11 mouse cellular contexts compared by ENCODE assay signal in genomic region chr7:145208006-145208405, GRCm38 (mm10). TPM values are rescaled to one million over a fixed set of nuclear protein-coding genes. Genes with fewer than 3 reads are reported as not detected.
DNase-seq lines count a peak whose midpoint lies in the region; ATAC-seq and TF ChIP-seq lines count a peak whose summit lies in the region.
"Had no signal": no experiment of that assay in that cellular context is flagged by ENCODE, and none has a peak within 500 bp of the region (broad histone marks: within the 10 kb centered on the region; RNA-seq: fewer than 3 reads in every experiment).

Gene 1810010D01Rik, minus strand, starts transcription at chr7:145208119.

- no peaks in the 10 kb centered on the region for H3K27me3 ChIP-seq in heart, postnatal 0 days (ENCODE audit: control insufficient read depth, insufficient read depth, low read length)
- no peaks in the 10 kb centered on the region for H3K27me3 ChIP-seq in embryonic facial prominence, embryonic 12.5 days
- H3K27me3 ChIP-seq in hindbrain, embryonic 10.5 days (ENCODE audit: insufficient read depth, poor library complexity, severe bottlenecking): peaks cover 14% of the 10 kb centered on the region
- no peaks in the 10 kb centered on the region for H3K27me3 ChIP-seq in midbrain, embryonic 12.5 days

- intact Hi-C loops in heart, postnatal 10 days (cut with DNase I): no loop called here
- intact Hi-C loops in left cerebral cortex, postnatal 4 days (cut with DNase I): no loop called here

- TF ChIP-seq EP300 in heart, postnatal 0 days (IDR thresholded peaks at IDR 0.05; ENCODE audit: low read depth): no peak

- H3K9me3 ChIP-seq in heart, postnatal 0 days (replicated peaks; ENCODE audit: control insufficient read depth, low read length): no peaks in the 10 kb centered on the region
- no peaks in the 10 kb centered on the region for H3K9me3 ChIP-seq in embryonic facial prominence, embryonic 12.5 days
- H3K9me3 ChIP-seq in hindbrain, embryonic 10.5 days: no peaks in the 10 kb centered on the region
- H3K9me3 ChIP-seq in midbrain, embryonic 12.5 days: no peaks in the 10 kb centered on the region

- H3K36me3 ChIP-seq in heart, postnatal 0 days (replicated peaks; ENCODE audit: control insufficient read depth, insufficient read depth, low read length): no peaks in the 10 kb centered on the region
- no peaks in the 10 kb centered on the region for H3K36me3 ChIP-seq in embryonic facial prominence, embryonic 12.5 days
- no peaks in the 10 kb centered on the region for H3K36me3 ChIP-seq in hindbrain, embryonic 10.5 days
- H3K36me3 ChIP-seq in midbrain, embryonic 12.5 days: no peaks in the 10 kb centered on the region

- no peak for DNase-seq in heart, postnatal 0 days (ENCODE audit: low spot score)
- DNase-seq in heart, postnatal 10 days: no peak
- no peak for DNase-seq in hindbrain, embryonic 10.5 days (ENCODE audit: low spot score)
- no peak for DNase-seq in thymus, adult 18-20 months
- no peak for DNase-seq in left cerebral cortex, postnatal 4 days
- DNase-seq: cerebellum, adult 11 months; thymus, postnatal 14 days had no signal

- no peak within 1 kb of the TSS for H3K4me3 ChIP-seq in heart, postnatal 0 days (ENCODE audit: low read depth, low read length)
- no peak within 1 kb of the TSS for H3K4me3 ChIP-seq in embryonic facial prominence, embryonic 12.5 days
- no peak within 1 kb of the TSS for H3K4me3 ChIP-seq in hindbrain, embryonic 10.5 days
- no peak within 1 kb of the TSS for H3K4me3 ChIP-seq in midbrain, embryonic 12.5 days

- peaks cover 19% of the 10 kb centered on the region for H3K4me1 ChIP-seq in heart, postnatal 0 days (ENCODE audit: control insufficient read depth, insufficient read depth)
- peaks cover 36% of the 10 kb centered on the region for H3K4me1 ChIP-seq in embryonic facial prominence, embryonic 12.5 days
- peaks cover 58% of the 10 kb centered on the region for H3K4me1 ChIP-seq in hindbrain, embryonic 10.5 days (replicated peaks)
- H3K4me1 ChIP-seq in midbrain, embryonic 12.5 days: peaks cover 55% of the 10 kb centered on the region

- ATAC-seq in heart, postnatal 0 days (ENCODE audit: insufficient read depth, low read depth): no peak
- no peak for ATAC-seq in embryonic facial prominence, embryonic 12.5 days (ENCODE audit: insufficient number of reproducible peaks, insufficient read depth, low FRiP score, low TSS enrichment)
- ATAC-seq in midbrain, embryonic 12.5 days (ENCODE audit: low FRiP score, low read depth): no peak
- no peak for ATAC-seq in megakaryocyte-erythroid progenitor cell, adult 5-6 weeks (replicated peaks; ENCODE audit: low FRiP score, low TSS enrichment, poor library complexity, severe bottlenecking)
- ATAC-seq: inflammation-experienced regulatory T-cells, adult 6 months had no signal

- no peak for TF ChIP-seq CTCF in heart, postnatal 0 days (IDR thresholded peaks at IDR 0.05; ENCODE audit: low read depth)

- H3K27ac ChIP-seq in heart, postnatal 0 days (ENCODE audit: low read depth): peak within 1 kb of the TSS; percentile 88
- peak within 1 kb of the TSS; percentile 95 for H3K27ac ChIP-seq in embryonic facial prominence, embryonic 12.5 days
- H3K27ac ChIP-seq in hindbrain, embryonic 10.5 days: peak within 1 kb of the TSS; percentile 96
- peak within 1 kb of the TSS; percentile 97 for H3K27ac ChIP-seq in midbrain, embryonic 12.5 days (replicated peaks)

- WGBS in heart, postnatal 0 days: 85% methylated on average over 4 of the region's 4 CpGs
- WGBS in embryonic facial prominence, embryonic 12.5 days: 73% methylated on average over 4 of the region's 4 CpGs
- 75% methylated on average over 4 of the region's 4 CpGs for WGBS in hindbrain, embryonic 10.5 days
- whole genome bisulfite sequencing in midbrain, embryonic 12.5 days: 91% methylated on average over 4 of the region's 4 CpGs

- H3K9ac ChIP-seq in heart, postnatal 0 days (replicated peaks; ENCODE audit: low read depth, low read length): 0 out of 2 replicates have a peak within 1 kb of the TSS, but pooled peaks have one; percentile 19
- 0 out of 2 replicates have a peak within 1 kb of the TSS, but pooled peaks have one; percentile 46 for H3K9ac ChIP-seq in embryonic facial prominence, embryonic 12.5 days
- H3K9ac ChIP-seq in midbrain, embryonic 12.5 days (replicated peaks): 0 out of 2 replicates have a peak within 1 kb of the TSS, but pooled peaks have one; percentile 16

- H3K4me2 ChIP-seq in heart, postnatal 0 days (ENCODE audit: low read depth, low read length): no peak within 1 kb of the TSS
- no peak within 1 kb of the TSS for H3K4me2 ChIP-seq in embryonic facial prominence, embryonic 12.5 days (replicated peaks)
- no peak within 1 kb of the TSS; the same call in 1 of the 2 replicates for H3K4me2 ChIP-seq in midbrain, embryonic 12.5 days (replicated peaks)

RNA-seq across cellular contexts. Expression of gene 1810010D01Rik, which starts in this region (rescaled TPM):
- 7.1 TPM in 1 of 2 replicates, not detected in the other for total RNA-seq in heart, postnatal 0 days (2014; rRNA removed; ENCODE audit: low replicate concordance)
- polyA plus RNA-seq in heart, postnatal 0 days (2015; fragmentation: Nextera tagmentation; extraction: Ambion mirVana): not detected in 2 replicates
- total RNA-seq in heart, postnatal 10 days (2021): not detected
- polyA plus RNA-seq in embryonic facial prominence, embryonic 12.5 days (2016; fragmentation: Nextera tagmentation; extraction: Ambion mirVana): 0.89 TPM in 1 of 2 replicates, not detected in the other
- polyA plus RNA-seq in hindbrain, embryonic 10.5 days (2016; fragmentation: Nextera tagmentation; extraction: Ambion mirVana): 0.19 and 0.37 TPM in 2 replicates
- polyA plus RNA-seq in midbrain, embryonic 12.5 days (2016; fragmentation: Nextera tagmentation; extraction: Ambion mirVana): 0.20 TPM in 1 of 2 replicates, not detected in the other
- 0.45 TPM in 1 of 2 replicates, not detected in the other for total RNA-seq in megakaryocyte-erythroid progenitor cell, adult 5-6 weeks (2014; fragmentation: Nextera tagmentation)
- not detected in 2 replicates for total RNA-seq in megakaryocyte-erythroid progenitor cell, adult 5-6 weeks (2017)
- total RNA-seq in left cerebral cortex, postnatal 4 days (2021): not detected
- polyA plus RNA-seq: inflammation-experienced regulatory T-cells, adult 6 months had no signal
